In the genomic region with DNA sequence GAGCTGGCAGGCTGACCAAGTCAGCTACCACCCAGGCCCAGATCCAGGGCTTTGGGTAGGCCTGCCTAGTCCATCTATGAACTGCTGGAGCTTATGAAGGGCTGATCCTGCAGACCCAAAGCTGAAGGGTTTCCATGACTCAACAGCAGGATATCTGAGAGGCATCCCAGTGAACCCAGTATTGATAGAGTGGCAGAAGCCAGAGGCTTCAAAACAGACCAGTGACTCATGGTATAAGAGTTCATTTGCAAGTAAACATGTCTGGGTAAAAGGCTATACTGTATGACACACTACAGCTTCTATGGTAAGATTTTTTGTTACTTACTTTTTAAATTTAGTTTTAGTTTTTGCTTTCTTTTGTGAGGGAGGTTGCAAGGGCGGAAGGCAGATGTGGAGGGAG, we compare ENCODE assay signal across 27 mouse cellular contexts. TPM values are rescaled to one million over a fixed set of nuclear protein-coding genes. Genes with fewer than 3 reads are reported as not detected.
"Had no signal": no experiment of that assay in that cellular context is flagged by ENCODE, and none has a peak within 500 bp of the region (broad histone marks: within the 10 kb centered on the region; RNA-seq: fewer than 3 reads in every experiment).

No protein-coding gene starts in this region.

- H3K27me3 ChIP-seq: heart, embryonic 12.5 days; hindbrain, embryonic 12.5 days; intestine, embryonic 15.5 days; kidney, embryonic 15.5 days; limb, embryonic 12.5 days; liver, embryonic 13.5 days had no signal

- H3K4me3 ChIP-seq: heart, embryonic 10.5 days; heart, embryonic 12.5 days; hindbrain, embryonic 10.5 days; hindbrain, embryonic 12.5 days; intestine, embryonic 15.5 days; kidney, embryonic 15.5 days; layer of hippocampus, adult 2 months; left cerebral cortex, adult 2 months; limb, embryonic 10.5 days; limb, embryonic 12.5 days; liver, embryonic 13.5 days had no signal

- H3K9me3 ChIP-seq: heart, embryonic 10.5 days; heart, embryonic 12.5 days; hindbrain, embryonic 10.5 days; hindbrain, embryonic 12.5 days; intestine, embryonic 15.5 days; kidney, embryonic 15.5 days; limb, embryonic 10.5 days; limb, embryonic 12.5 days; liver, embryonic 13.5 days had no signal

- DNase-seq: gastrocnemius, postnatal 10 days; gastrocnemius, postnatal 25 days; heart, adult 18-20 months; heart, postnatal 10 days; heart, postnatal 4 days; kidney, adult 18-20 months; kidney, adult 9 months; kidney, postnatal 14 days; kidney, postnatal 36 days; liver; liver, embryonic 13.5 days had no signal

- H3K4me2 ChIP-seq: heart, embryonic 12.5 days; hindbrain, embryonic 12.5 days; hindbrain, embryonic 14.5 days; intestine, embryonic 15.5 days; kidney, embryonic 15.5 days; limb, embryonic 12.5 days; liver, embryonic 11.5 days; liver, embryonic 13.5 days had no signal

- H3K4me1 ChIP-seq: heart, embryonic 10.5 days; heart, embryonic 12.5 days; hindbrain, embryonic 10.5 days; hindbrain, embryonic 12.5 days; intestine, embryonic 15.5 days; kidney, embryonic 15.5 days; limb, embryonic 10.5 days; limb, embryonic 12.5 days; liver, embryonic 13.5 days had no signal

- ATAC-seq: hindbrain, embryonic 16.5 days; inflammation-experienced regulatory T-cells, adult 6 months; intestine, embryonic 15.5 days had no signal

- H3K27ac ChIP-seq: heart, embryonic 10.5 days; hindbrain, embryonic 10.5 days; hindbrain, embryonic 12.5 days; hindbrain, embryonic 14.5 days; intestine, embryonic 15.5 days; kidney, embryonic 15.5 days; kidney, postnatal 0 days; layer of hippocampus, adult 2 months; left cerebral cortex, adult 2 months; limb, embryonic 10.5 days; limb, embryonic 12.5 days; liver, embryonic 13.5 days had no signal

- H3K36me3 ChIP-seq: heart, embryonic 10.5 days; heart, embryonic 12.5 days; hindbrain, embryonic 10.5 days; hindbrain, embryonic 12.5 days; intestine, embryonic 15.5 days; kidney, embryonic 15.5 days; limb, embryonic 10.5 days; limb, embryonic 12.5 days; liver, embryonic 13.5 days had no signal

- H3K9ac ChIP-seq: heart, embryonic 12.5 days; hindbrain, embryonic 12.5 days; hindbrain, embryonic 14.5 days; intestine, embryonic 15.5 days; kidney, embryonic 15.5 days; limb, embryonic 12.5 days; liver, embryonic 13.5 days had no signal

RNA-seq across cellular contexts. Expression of gene Slc28a2, which starts 30.1 kb away (rescaled TPM):
- total RNA-seq: left cerebral cortex, postnatal 14 days had no signal
- polyA plus RNA-seq: hindbrain, embryonic 10.5 days; limb, embryonic 12.5 days had no signal
